Mouse (Mus musculus): ENCODE data around the gene Hand1.

Gene Hand1

DNA sequence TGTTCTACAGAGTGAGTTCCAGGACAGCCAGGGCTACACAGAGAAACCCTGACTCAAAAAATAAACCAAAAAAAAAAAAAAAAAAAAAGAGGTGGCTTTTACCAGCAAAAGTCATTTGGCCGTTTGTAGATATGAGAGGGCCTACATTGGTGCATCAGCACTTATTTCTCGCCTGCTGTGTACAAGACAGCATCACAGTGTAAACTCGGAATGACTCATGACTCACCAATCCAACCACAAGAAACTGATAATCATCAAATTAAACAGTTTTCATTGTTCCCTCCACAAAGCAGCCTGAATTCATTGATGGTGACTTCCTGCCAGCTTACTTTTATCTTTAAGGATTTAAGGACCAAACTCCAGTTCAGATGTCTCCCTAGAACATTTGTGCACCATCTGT is 27.6 kb downstream of the Hand1 start:
- in situ Hi-C loops (cut with MboI; ENCODE audit: low sequenced_read_pairs) = loop anchor here (25.0 kb wide), 1 partner anchor 257 kb away; no protein-coding TSS in a partner anchor

DNA sequence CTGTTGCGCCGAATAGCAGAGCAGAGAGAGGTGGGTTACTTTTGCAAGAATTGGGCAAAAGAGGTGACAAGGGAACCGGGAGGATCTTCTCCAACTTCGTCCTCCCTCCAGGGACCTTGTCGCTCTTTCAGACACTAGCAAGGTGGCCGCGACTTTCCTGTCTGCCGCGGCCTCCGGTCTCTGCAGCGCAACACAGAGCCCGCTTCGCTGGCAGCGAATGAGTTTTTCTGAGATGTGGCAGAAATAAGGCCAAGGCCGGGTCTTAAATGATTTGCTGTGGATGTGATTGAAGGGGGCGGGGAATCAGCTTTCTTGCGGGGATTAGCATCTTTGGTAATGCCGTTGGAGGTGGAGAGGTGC is 30.1 kb downstream of the Hand1 start:
- in situ Hi-C loops (cut with MboI; ENCODE audit: low sequenced_read_pairs) = loop anchor here (25.0 kb wide), 1 partner anchor 260 kb away; no protein-coding TSS in a partner anchor

DNA sequence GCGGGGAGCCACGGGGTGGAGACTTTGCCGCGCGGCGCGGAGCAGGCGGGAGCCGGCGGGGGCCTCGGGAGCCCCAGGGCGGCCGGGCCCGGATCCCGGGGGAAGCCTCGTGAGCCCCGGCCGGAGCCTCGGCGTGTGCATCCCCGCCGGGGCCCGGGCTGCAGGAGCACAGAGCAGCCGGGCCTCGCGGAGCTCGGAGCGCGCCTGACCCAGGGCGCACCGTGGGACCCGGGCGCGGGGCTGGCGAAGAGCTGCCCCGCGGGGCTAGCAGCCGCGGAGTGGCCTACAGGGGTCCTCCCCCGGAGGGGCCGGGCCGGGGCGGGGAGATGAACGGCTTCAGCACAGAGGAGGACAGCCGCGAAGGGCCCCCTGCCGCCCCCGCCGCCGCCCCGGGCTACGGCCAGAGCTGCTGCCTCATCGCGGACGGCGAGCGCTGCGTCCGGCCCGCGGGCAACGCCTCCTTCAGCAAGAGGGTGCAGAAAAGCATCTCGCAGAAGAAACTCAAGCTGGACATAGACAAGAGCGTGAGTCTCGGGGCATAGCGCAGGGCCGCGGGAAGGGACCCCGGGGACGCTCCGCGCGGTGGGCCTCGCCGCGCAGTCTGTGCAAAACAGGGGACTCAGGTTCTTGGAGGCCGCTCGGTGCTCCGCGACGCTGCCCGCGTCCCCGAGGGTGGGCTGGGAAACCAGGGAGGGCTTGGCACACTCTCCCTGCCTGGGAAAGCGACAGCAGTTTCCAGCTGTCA is 30.7 kb downstream of the Hand1 start:
- in situ Hi-C loops (cut with MboI; ENCODE audit: low sequenced_read_pairs) = loop anchor here (25.0 kb wide), 1 partner anchor 260 kb away; no protein-coding TSS in a partner anchor

DNA sequence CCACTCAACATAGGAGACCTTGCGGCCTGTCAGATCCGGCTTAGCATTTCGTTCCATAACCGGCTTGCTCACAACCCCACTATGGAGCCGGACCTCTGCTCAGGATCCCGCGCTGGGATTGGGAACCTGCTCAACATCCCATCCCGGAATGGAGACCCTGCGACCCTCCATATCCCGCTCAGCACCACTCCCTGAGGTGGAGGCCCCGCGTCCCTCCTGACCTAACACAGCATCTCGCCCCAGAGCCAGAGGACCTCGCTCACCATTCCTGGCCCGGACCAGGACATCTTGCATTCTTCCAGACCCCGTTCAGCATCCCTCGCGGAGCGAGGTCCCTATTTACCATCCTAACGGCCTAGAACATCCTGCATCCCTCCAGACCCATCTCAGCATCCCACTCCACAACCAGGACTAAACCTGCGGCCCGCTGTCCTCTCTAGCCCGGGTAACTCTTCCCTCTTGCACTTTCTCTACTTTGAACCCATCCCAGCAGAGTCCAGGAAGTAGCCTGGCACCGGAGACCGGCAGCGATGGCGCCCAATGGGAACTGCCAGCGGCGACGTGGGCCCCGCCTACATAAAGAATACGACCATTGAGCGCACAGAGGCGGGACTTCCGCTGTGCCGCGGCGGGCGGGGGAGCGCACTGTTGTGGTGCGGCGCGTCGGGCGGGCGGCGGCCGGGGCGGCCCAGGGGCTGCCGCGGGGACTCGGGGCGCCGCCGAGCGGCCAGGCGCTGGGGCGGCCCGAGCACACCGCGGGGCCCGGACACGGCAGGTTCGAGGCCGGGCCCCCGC is 31.4 kb downstream of the Hand1 start, which contains the start of gene Sap30l:
TSS of gene Sap30l (plus strand) at position 667 of the 795 bp plus-strand sequence.
- in situ Hi-C loops (cut with MboI; ENCODE audit: low sequenced_read_pairs) = loop anchor here (25.0 kb wide), 1 partner anchor 261 kb away; no protein-coding TSS in a partner anchor

DNA sequence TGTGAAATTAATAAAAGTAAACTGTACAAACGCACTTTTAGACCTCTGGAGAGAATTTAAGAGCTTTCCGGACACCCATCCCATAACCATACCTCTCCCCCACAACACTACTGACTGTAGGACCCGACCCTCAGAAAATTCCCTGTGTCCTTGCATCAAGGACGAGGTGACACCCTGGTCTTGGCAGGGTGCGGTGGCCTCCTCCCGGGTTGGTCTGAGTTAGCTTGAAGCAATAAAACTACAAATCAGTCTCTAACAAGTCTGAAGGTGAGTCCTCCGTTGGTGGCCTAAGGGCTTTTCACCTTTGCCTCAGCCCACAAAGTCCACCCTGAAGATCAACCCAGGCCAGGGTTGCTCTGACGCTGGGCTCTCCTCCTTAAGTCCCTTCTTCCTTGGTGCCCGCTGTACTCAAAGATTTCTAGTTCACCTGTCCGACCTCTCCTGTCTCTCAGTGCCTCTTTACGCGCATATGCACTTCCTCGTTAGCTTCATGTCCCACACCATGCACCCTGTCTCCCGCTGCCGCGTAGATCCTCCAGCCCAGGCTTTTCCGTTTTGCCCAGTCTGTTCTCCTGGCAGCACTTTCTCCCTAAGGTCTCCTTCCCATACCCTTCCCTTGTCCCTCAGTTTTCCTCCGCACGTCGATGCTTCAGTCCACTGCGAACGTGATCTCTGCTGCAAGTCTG is 32.2 kb downstream of the Hand1 start:
- in situ Hi-C loops (cut with MboI; ENCODE audit: low sequenced_read_pairs) = loop anchor here (25.0 kb wide), 1 partner anchor 262 kb away; no protein-coding TSS in a partner anchor

DNA sequence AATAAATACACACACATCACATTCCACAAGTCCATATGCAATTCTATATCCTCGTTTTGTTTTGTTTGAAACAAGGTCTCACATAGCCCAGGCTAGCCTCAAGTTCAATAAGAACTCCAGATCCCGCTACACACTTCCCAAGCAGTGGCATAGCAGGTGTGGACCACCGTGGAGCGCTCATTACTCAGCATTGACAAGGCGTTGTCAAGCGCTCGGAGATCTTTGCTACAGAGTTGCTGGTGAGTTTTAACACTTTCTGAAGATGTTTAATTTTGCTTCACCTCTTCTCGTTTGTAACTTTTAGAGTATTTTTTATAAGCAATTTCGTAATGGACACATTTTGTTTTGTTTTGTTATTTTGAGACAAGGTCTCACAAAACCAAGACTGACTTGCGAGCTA is 33.2 kb downstream of the Hand1 start:
- in situ Hi-C loops (cut with MboI; ENCODE audit: low sequenced_read_pairs) = no loop called here

DNA sequence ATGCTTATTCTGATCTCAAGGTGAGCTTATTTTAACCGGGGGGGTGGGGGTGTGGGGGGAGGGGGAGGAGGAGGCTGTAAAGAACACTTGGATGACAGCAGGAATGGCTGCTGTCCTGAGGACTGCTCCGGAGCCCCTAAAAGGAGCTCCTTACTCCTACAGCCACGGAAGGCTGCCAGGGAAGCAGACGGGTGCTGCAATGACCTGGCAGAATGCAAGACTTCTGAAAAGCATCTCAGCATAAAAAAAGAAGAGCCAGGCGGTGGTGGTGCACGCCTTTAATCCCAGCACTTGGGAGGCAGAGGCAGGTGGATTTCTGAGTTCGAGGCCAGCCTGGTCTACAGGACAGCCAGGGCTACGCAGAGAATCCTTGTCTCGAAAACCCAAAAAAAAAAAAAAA is 34.8 kb downstream of the Hand1 start:
- in situ Hi-C loops (cut with MboI; ENCODE audit: low sequenced_read_pairs) = no loop called here

DNA sequence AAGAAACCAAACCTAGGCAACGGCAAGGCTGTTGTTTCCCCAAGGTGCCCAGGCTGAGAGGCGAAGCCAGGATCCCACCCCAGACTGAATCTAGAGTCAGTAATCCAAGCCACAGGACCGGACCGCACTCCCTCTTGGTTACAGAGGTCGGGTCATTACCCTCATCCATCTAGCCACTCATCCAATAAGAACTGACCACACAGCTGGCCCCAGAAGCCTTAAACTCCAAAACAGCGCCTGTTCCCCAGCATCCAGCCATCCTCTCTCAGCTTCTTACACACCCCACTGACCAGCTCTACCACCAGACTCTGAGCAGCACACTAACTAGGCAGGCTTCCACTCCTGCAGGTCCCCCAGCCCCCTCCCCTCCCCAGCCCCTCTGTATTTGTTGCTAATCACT is 37.5 kb downstream of the Hand1 start:
- in situ Hi-C loops (cut with MboI; ENCODE audit: low sequenced_read_pairs) = no loop called here

DNA sequence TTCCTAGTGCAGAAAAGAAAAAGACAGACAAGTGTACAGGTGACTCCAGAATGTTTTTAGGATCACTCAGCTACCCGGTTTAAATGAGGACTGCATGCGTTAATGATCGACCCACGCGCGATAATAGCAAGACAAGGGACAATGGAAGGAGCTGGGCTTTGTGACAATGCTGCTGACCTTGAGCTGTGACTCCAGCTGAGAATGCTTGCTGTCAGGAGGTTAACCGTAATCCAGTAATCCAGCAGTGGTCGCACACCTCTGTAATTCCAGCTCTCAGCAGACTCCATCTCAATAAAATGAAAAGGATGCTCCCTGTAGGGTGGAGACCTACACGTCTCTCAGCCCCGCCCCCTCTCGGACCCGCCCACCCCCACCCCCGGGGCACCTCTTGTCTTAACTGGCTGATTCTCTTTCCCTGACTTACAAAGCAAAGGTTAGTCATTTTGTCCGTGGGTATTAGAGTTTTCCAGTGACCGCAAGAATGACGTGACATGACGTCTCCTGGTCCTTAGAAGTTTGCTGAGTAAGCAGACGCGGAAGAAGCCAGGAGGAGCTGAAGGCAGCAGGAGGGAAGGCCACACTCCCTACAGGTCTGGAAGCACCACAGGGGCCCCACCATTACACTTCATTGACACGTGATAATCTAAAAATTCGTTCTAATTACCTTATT is 41.6 kb downstream of the Hand1 start:
- in situ Hi-C loops (cut with MboI; ENCODE audit: low sequenced_read_pairs) = no loop called here

DNA sequence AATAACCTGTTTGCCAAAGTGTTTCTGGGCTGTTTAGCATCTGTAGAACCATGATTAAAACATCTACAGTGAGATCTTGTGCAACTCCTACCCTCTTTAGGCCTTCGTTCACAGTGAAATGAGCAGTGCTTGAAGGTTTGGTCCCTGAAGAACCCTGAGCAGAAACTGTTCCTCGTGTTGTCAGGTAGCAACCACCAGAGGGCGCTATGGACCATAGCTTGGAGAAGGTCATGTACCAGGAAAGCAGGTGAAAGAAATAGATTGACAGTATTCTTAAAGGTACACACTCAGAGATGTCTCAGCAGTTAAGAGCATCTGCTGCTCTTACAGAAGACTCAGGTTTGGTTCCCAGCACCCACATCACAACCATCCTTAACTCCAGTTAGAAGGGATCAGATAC is 44.7 kb downstream of the Hand1 start:
- in situ Hi-C loops (cut with MboI; ENCODE audit: low sequenced_read_pairs) = loop anchor here (10.0 kb wide), 1 partner anchor 243 kb away; no protein-coding TSS in a partner anchor

DNA sequence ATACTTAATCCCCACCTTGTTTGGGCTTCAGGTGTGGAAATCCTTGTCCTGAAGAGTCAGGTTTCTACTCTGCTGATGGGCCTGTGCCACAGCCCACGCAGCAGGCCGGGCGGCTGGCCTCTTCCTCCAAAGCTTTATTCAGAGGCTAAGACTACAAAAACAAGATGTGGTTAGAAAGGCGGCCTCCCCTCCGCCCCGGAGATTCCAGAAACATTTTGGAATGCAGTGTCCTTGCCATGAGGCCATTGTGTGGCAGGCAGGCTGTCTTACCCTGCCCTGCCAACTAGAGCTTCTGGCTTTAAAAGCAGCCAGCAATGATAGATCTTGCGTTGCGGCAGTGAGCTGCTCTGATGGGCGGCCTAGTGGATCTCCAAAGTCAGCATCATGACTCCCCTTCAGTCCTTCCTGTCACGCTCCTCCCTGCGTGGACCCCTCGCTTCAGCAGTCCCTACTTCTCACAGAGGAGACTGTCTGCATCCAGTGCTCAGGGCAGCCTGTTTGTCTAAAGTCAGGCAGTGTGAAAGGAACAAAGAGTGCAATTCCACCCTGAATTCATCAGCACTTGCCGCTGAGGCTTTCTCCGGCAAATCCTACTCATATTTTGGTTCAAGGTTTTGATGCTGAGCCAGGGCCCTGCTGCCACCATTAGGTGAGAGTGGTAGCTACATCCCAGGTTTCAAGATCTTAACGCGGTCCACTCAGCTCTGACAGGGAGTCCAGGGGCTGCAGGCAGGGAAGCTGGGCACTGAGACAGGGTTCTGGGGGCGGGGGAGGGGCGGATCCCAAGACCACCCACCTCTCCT is 45.8 kb downstream of the Hand1 start:
- in situ Hi-C loops (cut with MboI; ENCODE audit: low sequenced_read_pairs) = loop anchor here (10.0 kb wide), 1 partner anchor 242 kb away; no protein-coding TSS in a partner anchor

DNA sequence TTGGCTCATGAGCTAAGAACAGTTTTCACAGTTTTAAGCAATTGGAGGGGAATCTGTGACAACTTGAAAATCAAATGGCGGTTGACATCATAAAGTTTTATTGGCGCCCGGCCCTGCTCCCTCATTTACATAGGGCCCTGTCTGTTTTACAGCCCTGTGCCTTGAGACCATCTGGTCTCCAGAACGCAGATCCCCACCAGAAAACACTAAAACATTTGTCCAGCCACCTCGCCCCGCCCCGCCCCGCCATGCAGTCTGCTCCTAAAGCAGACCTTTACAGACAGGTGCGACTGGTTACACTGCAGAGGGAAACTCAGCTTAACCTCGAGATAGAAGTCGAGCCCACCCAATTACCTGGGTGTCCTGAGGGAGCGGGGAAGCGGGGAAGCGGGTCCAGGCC is 52.8 kb downstream of the Hand1 start:
- in situ Hi-C loops (cut with MboI; ENCODE audit: low sequenced_read_pairs) = loop anchor here (10.0 kb wide), 1 partner anchor 235 kb away; no protein-coding TSS in a partner anchor

All from CH12F3 (cell line).